Mouse (Mus musculus) heart, postnatal 25 days (tissue): ENCODE data around the gene Dock9. TPM values are rescaled to one million over a fixed set of nuclear protein-coding genes. Genes with fewer than 3 reads are reported as not detected.
A peak's percentile ranks its signal among the peaks of the same experiment; 100 is the strongest.

ENCODE experiments used
- DNase-seq: peaks from one replicate; pipeline ENCODE4 v3.0.0; 2022; ENCODE audit warnings: low spot score
- intact Hi-C: fragments of 180-260 bp; cut with DNase I; formaldehyde crosslinking; loops from one replicate; pipeline ENCODE4 v1.15.1; 2025
- total RNA-seq, 2 experiments: library from RNA; stranded (reverse); gene quantifications; 2 replicates each; pipeline ENCODE4 v1.2.3; 2021

Gene Dock9
- total RNA-seq: 10 to 100 TPM; 28.7 to 34.2 TPM

DNA sequence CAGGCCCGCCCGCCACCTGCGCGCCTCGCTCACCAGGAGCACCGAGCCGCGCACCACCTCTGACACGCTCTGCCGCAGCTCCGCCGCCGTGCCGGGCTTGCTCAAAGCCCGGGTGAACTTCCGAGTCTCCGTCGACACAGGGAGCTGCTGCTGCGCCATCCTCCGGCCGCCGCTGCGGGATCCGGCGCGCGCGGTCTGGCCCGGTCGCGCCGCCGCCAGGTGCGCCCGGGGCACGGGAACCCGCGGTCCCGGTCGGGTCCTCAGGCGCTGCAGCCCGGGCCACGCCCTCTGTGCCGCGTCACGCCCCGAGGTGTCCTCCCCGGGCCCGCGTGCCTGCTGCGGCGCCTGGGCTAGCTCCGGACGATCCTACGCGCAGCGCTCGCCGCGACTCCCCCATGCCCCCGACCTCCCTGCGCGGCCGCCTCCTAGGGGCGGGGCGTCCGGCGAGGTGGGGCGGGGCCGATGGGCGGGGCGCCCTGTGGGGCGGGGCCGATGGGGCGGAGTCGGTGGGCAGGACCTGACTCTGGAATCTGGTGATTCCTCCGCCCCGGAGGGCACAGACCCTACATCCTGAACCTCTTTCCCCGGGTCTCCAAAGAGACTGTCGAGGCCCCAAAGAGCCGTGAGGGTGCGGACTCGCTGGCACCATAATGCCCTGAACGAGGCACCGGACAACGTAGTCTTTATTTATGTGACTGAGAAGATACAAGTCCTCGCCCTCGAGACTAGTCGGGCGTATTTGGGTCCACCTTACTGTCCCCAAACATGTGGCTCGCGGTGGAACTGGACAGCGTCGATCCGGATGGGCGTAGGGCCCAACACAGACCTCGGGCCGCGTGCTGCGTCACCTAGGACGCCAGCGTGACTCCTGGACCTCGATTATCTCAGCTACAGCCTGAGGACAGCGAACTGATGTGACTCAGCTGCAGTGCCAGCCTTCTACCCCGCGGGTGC lies at the start of gene Dock9:
Dock9 (minus strand) TSS at position 381 of the 954 bp plus-strand sequence.
- peak; percentile 81 for DNase-seq
- intact Hi-C loops: loop anchor here (1.0 to 5.0 kb wide), 2 partner anchors 16 to 100 kb away; no protein-coding TSS in a partner anchor

DNA sequence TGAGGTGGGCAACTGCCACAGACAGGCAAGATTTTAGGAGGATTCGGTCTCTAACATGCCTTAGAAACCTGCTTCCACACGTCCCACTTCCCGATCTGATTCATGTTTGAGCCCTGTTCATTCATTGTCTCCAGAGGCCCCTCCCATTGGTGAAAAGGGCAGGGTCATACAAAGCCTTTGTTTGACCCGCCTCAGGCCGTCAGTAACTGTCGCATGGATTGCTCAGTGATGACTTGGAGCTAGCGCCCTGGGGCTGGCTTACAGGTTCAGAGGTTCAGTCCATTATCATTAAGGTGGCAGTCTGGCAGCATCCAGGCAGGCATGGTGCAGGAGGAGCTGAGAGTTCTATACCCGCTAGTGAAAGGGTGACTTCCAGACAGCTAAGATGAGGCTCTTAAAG lies 46.8 kb upstream of the Dock9 start:
- DNase-seq: no peak
- intact Hi-C loops: no loop called here

DNA sequence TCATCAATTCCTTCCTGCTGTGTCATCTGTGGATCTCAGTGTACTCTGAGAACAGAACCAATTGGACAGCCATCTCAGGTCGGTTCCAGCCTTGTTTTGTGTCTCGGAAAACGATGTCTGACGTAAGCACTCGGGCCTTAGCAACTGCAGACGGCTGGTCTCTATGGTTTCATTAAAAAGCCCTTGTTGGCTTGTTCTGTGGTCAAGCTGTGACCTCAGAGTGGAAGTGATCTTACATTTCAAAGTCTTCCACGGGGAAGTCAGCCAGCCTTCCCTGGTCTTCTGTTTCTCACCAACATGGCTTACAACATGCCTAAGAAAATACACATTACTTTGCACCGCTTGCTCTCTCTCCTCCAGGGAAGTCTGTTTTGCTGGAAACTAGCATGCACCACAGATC lies 42.6 kb upstream of the Dock9 start:
- intact Hi-C loops: no loop called here
- DNase-seq: no peak

DNA sequence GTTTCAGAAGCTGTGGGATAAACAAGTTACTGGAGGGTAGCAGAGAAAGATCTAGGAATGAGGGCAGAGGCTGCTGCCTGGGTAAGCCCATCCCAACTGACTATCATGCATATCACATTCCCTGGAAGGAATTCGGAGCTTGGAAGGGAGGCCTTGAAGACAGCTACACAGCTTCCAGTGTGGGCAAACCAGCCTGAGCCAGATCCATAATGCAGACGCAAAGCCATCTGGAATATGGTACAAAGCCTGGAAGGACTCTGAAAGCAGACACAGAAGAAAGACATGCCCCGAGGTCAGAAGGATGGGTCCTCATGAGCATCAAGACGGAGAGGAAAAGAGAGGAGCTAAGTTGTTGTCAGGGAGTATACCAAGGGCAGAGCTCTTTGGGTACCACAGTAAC lies 40.5 kb upstream of the Dock9 start:
- no peak for DNase-seq
- intact Hi-C loops: no loop called here

DNA sequence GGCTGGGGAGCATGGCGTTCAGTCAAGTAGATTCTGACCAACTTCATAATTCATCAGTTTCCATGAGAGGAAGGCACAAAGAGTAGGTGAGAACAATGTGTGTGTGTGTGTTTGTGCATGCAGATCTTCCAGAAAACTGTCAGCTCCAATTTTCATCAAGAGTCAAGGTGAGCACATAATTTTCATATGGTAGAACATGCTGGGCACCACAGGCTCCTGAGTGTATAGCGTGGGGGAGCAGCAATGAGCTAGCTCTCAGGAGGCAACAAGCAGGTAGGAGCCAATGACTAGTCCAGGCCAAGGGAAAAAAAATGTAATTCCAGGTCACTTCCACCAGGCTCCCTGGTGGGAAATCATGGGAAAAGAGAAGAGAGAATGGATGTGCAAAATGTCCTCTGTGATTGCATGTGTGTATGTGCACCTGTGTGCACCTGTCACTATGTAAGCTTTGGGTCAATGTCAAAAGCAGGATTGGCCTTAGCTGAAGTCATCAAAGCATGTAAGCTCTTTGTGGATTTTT lies 35.4 kb upstream of the Dock9 start:
- no peak for DNase-seq
- intact Hi-C loops: no loop called here

DNA sequence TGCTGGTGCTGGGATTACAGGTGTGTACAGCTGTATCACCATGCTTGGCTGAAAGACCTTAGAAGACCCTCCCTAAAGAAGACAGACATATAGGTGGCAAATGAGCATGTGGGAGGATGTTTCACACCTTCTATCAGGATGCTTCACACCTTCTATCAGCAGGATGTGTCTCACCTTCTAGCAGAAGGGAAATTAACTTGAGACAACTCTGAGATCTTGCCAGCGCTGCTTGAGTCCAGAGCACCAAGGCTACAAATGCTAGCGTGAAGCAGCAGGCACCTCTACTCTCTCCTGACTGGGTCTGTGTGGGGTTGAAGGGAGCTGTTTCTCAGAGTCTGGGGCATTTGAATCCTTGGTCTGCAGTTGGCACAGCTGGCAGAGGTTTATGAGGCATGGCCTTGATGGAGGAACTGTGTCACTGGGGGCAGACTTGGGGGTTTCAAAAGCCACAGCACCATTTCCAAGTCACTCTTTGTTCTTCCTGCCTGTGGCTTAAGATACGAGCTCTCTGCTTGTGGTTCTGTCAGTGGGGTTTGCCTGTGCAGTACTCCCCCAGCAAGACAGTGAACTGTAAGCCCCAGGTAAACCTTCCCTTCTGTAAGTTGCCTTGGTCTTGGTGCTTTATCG lies 32.3 kb upstream of the Dock9 start:
- intact Hi-C loops: no loop called here
- DNase-seq: no peak

DNA sequence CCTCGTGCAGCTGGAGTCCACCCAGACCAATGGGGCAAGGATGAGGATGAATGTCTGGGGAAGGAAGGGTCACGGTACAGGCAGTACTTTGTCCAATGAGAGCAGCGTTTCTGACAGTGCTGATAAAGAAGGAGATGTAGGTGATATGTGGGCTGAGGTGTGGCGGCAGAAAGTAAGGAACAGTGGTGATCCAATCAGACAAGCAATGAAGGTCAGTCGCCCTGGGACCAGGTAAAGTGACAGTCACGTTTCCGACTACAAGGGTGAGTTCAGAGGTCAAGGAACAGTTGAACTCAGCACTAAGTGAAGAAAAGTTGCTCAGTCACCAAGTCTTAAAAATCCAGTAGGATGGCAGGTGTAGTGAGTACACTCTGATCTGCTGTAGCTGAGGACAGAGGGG lies 29.5 kb upstream of the Dock9 start:
- intact Hi-C loops: no loop called here
- DNase-seq: no peak

DNA sequence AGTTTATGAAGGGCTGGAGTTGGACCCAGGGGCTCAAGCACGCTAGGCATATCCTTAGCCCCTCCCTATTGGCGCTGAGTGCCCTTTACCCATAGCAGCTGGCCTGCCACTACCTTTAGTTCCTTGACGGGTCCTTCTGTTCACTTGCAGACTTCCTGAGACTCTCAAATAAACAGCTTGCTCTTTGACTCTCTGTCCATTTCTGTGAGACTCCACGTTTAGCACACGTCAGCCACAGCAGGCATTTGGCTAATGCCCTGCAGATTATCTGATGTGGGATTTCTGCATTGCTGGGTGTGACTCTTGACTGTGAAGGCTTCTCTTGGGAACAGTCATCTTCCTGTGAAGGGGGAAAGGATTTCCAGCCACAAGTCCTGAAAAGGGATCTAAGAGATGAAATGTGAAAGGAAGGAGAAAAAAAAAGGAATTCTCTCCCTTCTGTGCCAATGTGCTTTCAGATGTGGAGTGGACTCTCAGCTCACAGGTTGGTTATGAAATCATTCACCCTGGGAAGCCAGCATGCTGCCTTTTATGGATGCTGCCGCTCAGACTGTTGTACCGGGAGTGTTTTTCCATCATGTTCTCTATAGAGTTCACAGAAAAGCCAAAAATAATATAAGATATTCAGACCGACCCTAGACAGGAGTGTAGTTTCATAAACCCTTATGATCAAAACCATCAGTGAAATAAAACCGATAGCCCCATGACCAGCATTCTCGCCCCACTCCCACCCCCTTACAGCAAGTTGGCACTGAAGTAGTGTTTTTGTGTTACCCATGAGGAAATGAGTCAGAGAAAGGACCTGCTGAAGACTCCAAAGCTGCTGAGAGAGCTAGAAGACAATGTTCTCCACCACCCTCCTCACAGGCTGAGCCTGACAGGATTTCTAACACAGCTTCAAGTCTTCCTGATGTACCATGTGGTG lies 28.1 kb upstream of the Dock9 start:
- peak; percentile 38 for DNase-seq
- intact Hi-C loops: no loop called here

DNA sequence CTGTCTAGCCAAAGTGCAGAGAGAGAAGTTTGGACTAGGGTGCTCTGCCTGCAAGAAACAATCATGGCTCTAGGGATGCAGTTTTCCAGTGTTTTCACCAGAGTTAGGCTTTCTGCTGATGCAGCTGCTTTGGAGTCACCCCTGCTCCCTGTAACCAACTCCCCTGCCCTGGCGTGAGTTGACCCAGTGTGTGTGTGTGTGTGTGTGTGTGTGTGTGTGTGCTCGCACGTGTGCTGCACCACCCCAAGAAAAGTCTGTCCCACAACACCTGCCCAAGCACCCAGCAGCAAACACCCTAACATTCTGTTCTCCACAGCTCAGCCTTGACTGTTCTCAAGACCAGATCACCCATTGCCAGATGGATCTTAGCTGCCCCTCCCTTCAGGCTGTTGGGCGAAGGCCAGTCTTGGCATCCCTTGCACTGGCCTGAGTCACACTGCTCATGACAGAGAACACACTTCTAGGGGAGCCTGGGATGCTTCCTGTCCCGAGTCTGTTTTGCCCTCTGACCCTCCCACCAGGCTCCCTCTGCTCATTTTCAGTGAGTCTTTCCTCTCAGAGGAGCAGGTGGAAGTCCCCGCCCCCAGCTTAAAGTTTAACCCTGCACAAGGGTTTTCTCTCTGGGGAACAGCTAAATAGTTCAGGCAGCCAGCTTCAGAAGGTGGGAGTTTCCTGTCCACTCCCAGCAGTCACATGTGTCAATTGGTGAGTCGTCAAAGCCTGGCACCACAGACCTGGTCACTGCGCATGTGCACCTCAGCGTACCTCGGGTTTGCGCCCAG lies 26.9 kb upstream of the Dock9 start:
- peak; percentile 80 for DNase-seq
- intact Hi-C loops: no loop called here

DNA sequence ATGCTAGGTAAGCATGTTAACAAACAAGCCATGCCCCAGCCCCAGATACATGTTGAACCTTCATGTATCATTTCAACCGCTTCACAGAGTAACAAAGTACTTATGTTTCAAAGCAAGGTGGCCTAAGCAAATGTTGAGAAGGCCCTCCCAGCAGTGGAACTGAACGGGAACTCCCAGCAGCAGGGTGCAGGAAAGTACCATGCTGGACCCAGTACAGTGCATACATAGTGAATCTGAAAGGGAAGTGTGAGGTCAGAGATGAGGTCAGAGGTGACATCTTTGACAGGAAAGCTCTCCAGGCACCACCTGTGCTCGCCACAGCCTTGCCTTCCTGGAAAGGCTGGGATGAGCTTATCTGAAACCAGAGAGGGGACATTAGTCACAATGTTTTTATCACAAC lies 25.4 kb upstream of the Dock9 start:
- no peak for DNase-seq
- intact Hi-C loops: no loop called here

DNA sequence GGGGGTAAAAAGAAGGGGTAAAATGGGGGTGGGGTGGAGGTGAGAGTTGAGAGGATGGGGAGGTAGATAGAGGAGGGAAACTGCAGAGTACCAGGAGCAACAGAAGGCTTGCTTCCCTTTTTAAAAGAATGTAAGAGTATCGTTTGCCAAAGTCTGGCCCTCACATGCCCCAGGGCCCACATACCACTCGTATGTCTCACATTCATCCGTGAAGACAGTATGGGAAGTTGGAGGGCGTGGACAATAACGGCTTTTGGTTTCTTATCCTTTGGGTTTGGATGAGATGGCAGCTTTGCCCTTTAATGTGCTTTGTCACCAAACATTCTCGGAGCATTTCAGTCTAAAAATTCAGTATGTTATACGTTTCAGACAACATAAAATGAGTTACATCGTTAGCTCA lies 24.9 kb upstream of the Dock9 start:
- intact Hi-C loops: no loop called here
- no peak for DNase-seq

DNA sequence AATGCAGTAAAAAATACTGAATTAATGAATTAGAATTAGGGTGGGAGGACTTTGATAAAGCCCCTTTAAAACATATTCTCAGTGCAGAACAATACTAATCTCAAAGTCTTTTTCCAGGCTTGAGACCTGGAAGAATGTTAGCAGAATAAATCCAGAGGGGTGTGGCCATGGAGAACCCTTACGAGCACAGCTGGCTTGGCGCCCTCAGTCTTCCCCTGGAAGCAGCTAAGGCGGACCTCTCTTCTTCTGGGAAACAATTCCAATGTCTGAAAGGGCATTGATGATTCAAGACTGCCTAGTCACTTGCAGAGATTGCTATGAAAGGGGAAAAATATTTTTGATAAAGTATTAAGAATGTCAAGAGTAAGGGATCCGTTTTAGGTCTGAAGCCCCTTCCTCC lies 9.2 kb upstream of the Dock9 start:
- DNase-seq: no peak
- intact Hi-C loops: no loop called here

DNA sequence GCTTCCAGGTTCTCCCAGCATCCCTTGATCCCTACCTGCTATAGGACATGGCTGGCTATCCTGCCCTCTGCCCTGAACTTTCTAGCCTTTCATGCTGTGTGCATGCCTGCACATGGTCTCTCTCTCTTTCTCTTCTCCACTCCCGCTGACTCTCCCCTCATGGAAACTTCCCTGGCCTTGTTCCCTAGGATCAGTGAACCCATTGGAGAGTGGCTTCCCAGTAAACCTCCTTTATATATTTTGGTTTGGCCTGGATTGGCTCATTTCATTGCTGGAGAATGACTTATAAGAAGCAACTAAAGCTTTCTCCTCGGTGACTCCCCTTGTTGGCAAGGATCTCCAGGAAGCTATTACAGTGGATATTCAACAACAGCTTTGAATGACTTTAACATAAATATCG lies 8.7 kb upstream of the Dock9 start:
- intact Hi-C loops: no loop called here
- no peak for DNase-seq

DNA sequence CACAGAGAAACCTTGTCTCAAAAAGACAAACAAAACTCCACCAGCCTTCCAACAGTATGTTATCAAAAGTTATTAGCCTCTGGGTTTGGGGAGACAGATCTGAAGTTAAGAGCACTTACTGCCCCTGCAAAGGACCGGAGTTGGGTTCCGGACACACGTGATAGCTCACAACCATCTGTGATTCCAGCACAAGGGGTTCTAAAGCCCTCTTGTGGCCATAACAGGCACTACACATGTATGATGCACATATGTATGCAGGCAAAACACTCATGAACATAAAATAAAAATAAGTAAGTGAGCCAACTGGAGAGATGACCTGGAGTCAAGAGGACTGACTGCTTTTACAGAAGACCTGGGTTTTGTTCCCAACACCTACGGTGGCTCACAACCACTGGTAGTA lies 6.8 kb upstream of the Dock9 start:
- intact Hi-C loops: loop anchor here (5.0 kb wide), 1 partner anchor 217 kb away; no protein-coding TSS in a partner anchor
- DNase-seq: no peak

DNA sequence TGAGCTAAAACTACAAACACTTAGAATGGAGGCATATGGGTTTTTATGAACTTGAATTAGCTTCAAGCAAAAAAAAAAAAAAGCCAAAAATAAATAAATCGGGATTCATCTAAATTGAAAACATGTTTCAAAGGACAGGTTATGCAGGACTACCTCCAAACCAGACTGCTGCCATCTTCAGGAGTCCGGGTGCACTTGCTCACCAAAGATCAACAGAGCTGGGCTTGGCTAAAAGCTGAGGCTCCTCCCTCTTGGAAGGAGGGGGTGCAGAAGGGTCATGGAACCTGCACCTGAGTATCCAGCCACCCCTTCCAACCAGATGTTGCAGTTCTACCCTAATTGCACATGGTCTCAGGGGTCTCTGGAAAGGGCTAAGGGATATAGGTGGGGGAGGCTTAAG lies 3.3 kb upstream of the Dock9 start:
- intact Hi-C loops: loop anchor here (5.0 kb wide), 1 partner anchor 214 kb away; no protein-coding TSS in a partner anchor
- DNase-seq: no peak

DNA sequence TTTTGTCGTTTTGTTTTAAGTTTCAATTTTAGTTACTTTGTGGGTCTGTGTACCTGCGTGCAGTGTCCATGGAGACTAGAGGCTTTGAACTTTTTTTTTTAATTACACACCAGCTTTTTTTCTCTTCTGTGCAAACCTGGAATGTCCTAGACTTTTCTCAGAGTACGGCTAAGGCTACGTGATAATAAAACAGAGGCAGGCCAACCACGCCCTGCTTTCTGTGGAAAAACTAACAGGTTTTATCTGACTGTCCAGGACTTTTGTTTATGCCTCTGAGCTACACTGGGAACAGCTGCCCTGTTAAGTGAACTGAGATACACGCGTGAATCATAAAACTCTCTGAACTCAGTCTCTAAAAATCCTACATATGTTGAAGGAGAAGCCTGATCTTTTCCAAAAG lies 1.5 kb upstream of the Dock9 start:
- DNase-seq: no peak
- intact Hi-C loops: loop anchor here (5.0 kb wide), 1 partner anchor 102 kb away; no protein-coding TSS in a partner anchor

DNA sequence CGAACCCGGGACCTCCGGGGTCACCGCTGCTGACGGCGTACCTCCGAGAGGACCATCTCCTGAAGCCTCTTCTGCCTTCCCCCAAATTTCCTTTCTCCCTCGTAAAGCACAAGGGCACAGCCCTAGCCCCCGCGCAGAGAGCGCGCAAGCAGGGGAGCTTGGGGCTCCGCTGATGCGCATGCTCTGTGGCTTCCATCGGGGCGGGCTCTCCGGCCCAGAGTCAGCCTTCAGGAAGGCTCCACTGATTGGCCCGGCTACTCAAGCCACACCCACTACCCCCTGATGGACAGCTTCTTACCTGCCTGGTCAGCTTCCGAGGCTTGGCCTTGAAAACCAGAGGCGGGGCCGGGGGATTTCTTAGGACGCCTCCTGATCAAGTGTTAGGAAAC lies 768 bp upstream of the Dock9 start:
- intact Hi-C loops: loop anchor here (5.0 kb wide), 1 partner anchor 101 kb away; no protein-coding TSS in a partner anchor

DNA sequence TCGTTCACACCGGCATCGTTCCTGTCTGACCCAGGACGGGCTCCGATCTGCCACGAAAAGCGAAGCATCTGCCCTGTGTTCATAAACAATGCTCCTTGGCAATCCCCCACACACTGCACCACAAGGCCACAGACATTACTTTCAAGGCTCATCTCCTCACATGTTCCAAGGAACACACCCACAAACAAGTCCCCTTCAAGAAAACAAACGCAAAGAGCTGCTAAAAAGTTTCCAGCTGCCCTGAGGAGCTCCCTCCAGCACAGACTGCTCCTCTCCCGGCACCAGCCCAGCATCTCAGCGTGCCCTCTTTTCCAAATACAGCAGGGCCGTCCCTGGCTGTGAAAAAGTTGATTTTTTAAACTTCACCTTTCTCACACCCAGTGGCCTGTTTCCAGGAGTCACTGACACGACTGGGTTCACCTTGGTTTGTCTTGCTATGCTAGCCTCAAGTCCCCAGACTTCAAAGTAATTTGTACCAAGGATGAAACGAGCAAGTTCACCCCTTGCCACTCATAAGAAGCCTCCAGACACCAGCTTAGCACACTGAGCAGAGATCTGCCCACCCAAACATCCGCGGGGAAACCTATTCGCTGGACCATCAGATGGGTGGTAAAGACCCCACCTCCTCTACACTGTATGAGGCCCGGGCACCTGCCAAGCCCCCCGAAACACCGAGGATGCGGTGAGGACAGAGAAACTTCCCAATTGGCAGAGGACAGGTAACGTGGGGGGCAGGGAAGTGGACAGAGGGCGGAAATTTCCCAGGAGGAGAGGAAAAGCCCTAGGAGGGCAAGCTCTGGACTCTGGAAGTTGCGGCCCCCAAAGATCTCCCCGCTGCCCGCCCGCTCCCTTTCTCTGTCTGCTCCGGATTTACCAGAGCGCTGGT lies 823 bp downstream of the Dock9 start:
- intact Hi-C loops: loop anchor here (1.0 to 5.0 kb wide), 2 partner anchors 16 to 100 kb away; no protein-coding TSS in a partner anchor

More for the DNA sequence above, 768 bp upstream of the Dock9 start:
- DNase-seq: peak; percentile 86

More for the DNA sequence above, 823 bp downstream of the Dock9 start:
- no peak for DNase-seq
